Mouse (Mus musculus) skeletal muscle tissue, adult 2 months (tissue): ENCODE measurements around the gene Cstf3.
A peak's percentile ranks its signal among the peaks of the same experiment; 100 is the strongest.

Source experiments
- DNase-seq: peaks from one replicate; pipeline ENCODE4 v3.0.0-alpha.2; 2012; ENCODE audit warnings: low read depth, low spot score

Gene Cstf3

DNA sequence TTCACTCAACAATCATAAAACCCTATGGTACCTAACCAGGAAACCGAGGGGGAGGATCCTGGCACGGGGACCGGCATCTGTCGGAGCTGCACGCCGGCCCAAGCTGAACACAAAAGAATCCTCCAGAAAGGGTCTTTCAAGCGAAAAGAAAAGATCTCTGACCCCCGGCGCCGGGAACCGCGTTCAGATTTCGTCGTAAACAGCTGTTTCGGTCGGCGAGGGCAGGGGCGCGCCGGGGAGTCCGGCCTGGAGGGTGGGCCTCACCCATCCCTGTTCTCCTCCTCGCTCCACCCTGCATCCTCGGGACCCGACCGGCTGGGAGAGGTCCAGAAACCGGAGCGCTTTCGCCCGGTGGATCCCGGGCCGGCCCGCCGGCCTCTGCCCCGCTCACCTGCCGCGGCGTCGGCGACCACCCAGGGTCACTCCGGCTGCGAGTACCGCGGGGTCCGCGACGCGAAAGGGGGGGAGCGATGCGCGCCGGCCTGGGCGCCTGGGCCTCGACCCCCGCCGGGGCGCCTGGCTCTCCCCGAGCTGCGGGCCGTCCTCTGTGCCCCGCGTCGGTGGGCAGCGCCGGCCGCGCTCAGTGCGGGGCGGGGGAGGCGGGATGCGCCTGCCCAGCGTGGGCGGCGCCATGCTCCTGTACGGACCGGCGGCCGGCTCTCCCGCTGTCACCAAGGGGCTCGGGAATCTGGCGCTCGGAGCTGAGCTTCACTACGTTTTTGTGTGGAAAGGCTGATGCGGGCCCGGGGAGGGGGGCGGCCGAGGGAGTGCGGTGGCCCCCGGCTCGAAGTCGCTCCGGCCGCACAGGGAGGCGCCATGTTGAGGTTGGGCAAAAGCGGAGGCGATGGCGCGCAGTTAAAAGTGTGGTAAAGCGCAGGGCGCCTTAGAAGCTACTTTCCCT lies 121.5 kb downstream of the Cstf3 start, which contains the start of gene Tcp11l1:
Tcp11l1 (minus strand) TSS at position 585 of the 901 bp plus-strand sequence.
- DNase-seq: peak; percentile 16

DNA sequence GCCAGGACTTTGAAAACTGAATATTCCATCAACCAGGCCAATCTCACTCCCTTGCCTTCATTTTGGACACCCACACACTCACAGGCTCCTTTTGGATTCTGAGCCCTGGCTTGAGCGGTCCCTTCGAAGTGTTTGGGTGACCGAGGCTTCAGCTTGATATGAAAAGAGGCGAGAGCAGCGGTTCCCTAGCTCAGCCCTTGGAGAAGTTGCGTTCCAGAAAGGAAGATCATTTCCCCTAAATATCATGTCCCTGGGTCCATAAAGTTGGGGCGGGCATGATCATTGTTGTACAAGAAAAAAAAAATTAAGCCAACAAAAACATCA lies 122.1 kb downstream of the Cstf3 start:
- no peak for DNase-seq

DNA sequence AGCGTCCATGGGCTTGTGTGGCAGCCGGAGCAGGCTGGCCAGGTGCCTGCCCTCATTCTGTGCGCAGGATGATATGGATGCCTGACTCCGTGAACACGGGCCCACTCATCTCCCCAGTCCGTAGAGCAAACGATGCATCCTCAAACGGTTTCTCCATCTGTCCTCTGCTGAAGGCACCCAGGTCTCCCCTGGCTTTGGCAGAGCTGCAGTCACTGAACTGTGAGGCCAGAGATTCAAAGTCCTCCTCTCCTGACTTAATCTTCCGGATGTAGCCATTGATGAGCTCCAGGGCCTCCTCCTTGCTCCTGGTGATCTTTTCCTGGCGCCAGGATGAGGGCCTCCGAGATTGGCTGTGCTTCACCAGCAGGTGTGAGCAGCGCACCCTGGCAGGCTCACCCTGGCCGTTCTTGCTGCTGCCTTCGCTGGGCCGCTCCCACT lies 124.0 kb downstream of the Cstf3 start:
- peak; percentile 9 for DNase-seq
